Mouse (Mus musculus): ENCODE measurements around the gene Angpt4.

Angpt4 gene

DNA sequence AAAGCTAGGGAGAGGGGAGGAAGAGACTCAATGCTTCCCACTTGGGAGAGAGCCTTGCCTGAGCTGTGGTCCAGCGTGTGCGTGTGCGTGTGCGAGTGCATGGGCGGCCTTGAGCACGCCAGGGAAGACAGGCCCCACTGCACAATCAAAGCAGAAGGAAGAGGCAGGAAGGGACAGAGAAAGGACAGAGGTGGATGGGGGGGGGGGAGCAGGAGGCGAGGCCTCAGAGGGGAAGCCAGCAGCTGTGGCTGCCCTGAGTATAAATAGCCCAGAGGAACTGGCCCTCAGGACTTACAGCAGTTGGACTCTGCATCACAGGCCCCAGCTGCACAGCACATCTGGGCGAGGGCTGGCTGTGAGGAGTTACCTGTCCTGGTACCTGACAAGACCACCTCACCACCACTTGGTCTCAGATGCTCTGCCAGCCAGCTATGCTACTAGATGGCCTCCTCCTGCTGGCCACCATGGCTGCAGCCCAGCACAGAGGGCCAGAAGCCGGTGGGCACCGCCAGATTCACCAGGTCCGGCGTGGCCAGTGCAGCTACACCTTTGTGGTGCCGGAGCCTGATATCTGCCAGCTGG, at the start of gene Angpt4:
Gene Angpt4, plus strand, starts transcription at position 292 of the 582 bp plus-strand sequence.
- no peak for DNase-seq (ENCODE audit: low spot score)

DNA sequence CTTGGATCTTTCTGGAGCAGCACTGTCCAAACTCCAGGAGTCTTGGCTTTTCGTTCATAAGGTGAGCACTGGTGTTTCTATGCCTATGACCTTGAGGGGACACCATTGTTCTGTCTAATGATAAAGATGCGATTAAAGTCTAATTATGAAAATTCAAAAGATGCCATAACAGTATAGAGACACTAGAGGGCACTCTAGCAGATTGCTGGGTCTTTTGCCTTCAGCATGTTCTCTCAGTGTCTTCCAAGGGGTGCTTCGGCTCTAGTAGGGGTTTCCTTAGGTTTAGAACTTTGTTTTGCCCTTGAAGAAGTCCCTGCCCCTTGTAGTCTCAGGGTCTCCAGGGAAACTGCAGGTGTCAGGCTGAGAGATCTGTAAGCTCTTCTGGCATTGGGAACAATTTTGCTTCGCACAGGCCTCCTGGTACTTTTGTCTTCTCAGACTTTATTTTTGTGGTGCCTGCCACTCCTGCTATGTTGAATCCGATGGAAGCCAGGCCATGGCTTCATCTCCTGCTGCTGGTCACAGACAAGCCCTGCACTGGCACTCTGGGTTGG, 48.7 kb upstream of the Angpt4 start:
- no peak for DNase-seq (ENCODE audit: low spot score)

- DNase-seq (ENCODE audit: low spot score) = no peak
Observed at GRCm38 (mm10) chr2:151864941-151865340, 46.1 kb upstream of the Angpt4 start.

DNA sequence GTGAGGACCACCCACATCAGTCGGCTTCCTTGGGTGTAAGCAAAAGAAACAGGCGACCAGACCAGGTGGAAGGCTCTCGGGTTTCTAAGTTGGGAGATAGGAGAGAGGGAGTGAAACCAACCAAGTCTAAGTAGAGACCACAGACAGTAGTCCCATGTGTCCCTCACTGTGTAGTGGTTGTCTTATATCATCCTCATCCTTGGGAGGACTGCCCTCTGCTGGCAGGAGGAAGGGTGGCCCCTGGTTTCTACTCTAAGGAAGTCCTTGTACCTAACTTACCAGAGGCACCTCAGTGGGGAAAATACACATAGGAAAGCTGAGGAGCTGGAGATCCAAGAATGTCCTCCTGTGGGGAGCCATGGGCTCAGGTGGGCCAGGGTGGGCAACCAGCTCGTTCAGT, 44.5 kb upstream of the Angpt4 start:
- no peak for DNase-seq (ENCODE audit: low spot score)

- no peak for DNase-seq (ENCODE audit: low spot score)
Observed at GRCm38 (mm10) chr2:151868196-151868595, 42.8 kb upstream of the Angpt4 start.

DNA sequence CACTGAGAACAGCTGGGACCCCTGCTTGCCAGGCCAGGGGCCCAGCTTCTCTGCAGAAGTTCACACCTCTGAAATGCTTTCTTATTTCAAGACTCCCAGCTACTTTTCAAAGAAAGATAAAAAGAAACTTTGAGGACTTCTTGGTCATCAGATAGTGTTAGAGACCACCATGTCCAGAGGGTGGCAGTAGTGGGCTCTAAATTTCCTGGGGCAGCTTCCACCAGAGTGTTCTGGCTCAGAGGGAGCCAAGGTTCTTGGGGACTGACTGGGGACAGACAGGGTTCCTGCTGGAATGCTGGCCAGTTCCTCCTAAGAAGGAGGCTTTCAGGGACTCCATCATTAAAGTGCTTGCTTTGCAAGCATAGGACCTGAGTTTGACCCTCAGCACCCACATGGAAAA, 36.5 kb upstream of the Angpt4 start:
- DNase-seq (ENCODE audit: low spot score) = no peak

DNA sequence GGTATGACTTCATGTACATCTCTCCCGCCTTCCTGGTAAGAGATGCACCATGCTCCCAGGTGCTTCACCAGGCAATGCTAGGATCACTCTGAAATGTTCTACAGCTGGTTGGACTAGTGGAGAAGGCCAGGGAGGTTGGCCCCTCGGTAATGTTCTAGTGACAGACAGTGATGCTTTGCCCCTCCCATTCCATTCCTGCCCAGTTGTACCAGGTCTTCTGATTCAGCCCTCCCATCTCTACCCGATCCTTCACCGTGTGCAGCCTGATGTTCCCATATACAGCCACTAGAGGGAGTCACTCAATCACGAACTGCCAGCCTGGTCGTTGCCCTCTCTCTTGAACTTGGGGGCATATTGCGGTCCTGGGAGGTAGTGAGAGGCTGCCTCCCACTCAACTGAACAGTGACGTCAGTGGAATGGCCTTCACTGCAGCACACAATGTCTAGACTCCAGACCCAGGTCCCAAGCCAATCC, 35.0 kb upstream of the Angpt4 start:
- no peak for DNase-seq (ENCODE audit: low spot score)

- no peak for DNase-seq (ENCODE audit: low spot score)
Observed at GRCm38 (mm10) chr2:151878645-151879044, 32.4 kb upstream of the Angpt4 start.

DNA sequence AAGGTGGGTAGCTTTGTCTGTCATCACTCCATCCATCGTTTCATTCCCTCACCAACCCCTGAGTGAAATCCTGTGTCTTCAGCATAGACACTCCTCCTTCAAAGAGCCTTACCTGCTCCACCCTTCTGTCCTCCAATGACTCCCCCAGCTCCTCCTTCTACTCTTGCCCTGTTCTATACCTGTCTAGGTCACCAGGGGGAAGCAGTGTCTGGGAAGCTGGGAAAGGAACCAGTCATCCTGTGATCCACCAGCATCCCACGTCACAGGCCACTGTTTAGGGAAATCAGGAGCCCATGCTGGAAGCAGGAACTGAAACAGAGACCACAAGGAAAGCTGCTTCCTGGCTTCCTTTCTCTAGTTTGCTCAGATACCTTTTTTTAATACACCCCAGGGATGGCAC, 31.2 kb upstream of the Angpt4 start:
- no peak for DNase-seq (ENCODE audit: low spot score)

DNA sequence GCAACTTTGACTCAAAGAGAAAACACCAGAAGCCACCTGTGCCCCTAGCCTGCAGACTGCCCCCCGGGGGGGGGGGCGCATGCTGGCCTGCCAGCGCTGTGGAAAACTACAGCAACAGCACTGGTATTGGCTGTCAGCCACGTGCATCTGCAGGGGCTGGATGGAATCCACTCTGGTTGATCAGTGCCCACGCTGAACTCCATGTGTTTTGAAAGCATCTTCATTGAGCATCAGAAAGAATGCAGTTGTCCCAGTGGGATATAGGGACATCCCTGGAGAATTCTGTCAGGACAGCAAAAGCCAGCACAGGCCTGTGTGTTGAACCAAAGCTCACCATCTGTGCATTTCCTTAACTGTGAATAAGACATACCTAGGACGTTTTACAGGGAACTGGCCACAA, 20.0 kb upstream of the Angpt4 start:
- DNase-seq (ENCODE audit: low spot score) = no peak

DNA sequence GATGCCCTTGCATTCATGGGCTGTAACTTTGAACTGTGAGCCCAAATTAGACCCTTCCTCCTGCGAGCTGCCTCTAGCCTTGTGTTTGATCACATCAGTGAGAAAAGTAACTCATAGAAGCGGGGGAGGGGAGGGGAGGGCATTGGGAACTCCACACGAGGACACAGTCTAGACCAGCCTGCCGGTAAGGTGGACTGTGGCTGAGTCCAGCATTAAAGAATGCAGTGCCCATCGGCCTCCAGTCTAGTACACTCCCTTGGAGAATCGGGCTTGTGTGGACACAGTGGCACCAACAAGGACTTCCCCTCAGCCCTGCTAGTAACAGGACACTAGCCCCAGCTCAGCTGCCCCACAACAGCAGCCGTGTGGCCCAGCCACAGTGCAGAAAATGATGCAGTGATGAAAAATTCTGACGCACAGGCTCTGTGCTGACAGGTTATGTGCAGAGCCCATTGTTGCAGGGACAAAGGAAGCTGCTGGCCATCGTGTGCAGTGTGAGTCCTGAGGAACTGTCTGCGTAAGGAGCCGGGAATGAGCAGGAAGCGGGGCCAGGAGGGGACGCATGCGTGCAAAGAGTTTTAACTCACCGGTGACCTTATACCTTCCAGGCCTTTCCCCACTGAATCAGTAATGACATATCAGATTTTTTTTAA, 17.8 kb upstream of the Angpt4 start:
- no peak for DNase-seq (ENCODE audit: low spot score)

DNA sequence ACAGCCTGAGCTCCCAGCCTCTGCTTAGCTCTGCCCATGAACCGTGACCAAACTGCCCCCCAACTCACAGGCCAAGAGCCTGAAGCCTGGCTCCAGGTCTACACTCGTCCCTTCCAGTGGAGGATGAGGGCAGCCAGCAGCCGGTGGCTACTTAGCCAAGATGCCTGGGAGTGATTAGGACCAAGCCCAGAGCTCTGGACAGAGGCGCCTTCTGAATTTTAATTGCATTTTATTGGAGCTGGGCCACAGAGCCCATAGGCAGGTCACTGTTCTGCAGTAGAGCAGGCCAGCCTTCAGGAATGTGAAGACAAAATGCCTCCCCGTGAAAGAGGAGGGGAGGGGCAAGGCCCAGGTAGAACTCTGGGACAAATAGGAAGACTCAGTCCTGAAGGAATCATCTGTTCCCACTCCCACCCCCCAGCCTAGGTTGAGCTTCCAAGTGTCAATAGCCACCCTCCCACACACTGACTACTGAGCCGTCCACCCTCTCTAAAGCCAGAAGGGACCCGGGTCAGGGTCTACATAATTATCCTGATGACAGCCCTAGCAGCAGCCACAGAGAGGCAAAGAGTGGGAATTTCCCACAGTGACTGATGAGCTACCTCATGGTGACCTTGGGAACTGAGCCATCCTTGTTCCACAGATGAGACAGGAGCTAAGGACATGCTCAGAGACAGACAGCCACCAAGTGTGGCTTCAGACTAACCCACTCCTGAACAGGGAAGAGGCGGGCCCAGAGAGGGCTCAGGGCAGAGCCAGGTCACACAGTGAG, 16.6 kb upstream of the Angpt4 start:
- DNase-seq (ENCODE audit: low spot score) = no peak

DNA sequence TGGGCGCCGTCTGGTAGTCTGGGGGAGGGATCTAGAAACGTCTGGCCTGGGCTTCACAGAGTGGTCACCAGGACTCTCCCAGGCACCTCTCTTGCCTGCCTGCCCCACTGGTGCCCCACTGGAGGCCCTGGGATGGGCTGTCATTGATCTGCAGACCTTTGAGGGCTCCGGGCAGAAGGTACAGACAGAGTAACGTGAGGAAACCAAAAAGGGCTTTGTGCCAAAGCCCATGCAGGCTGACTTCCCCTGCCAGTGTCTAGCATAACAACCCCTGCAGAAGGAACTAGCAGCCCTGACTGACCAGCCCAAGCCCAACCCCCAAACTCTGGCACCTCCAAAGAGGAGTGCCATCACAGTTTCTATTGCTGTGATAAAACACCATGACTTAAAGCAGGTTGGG, 15.1 kb upstream of the Angpt4 start:
- no peak for DNase-seq (ENCODE audit: low spot score)

GRCm38 (mm10) chr2:151898106-151898505, 12.9 kb upstream of the Angpt4 start:
- no peak for DNase-seq (ENCODE audit: low spot score)

DNA sequence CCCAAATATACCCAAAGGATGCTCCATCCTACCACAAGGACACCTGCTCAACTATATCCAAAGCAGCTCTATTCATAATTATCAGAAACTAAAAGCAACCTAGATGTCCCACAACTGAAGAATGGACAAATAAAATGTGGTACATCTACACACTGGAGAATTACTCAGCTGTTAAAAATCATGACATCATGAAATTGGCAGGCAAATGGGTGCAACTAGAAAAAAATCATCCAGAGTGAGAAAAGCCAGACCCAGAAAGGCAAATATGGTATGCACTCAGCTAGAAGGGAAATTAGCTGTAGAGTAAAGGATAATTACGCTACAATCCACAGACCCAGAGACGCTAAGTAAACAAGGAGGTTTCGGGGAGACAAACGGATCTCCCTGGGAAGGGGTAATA, 10.2 kb upstream of the Angpt4 start:
- DNase-seq (ENCODE audit: low spot score) = no peak

DNA sequence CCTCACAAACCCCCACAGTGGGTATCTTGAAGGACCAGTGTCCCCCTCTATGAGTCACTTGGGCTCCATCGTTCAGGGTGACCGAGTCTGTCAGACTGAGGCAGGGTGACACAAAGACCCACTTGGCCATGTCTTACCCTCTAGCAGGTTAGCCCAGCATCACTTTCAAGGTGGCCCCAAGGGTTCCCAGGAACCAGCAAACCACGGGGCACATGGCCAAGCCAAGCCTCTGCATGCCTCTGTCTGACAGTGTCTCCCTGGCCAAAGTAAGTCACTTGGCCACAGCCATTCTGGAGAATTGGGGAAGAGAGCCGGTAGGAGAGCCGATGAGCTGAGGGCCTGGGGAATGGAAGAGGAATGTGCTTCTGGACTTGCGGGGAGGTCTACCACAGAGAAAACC, 7.7 kb upstream of the Angpt4 start:
- DNase-seq (ENCODE audit: low spot score) = no peak

- no peak for DNase-seq (ENCODE audit: low spot score)
Observed at GRCm38 (mm10) chr2:151903933-151904332, 7.1 kb upstream of the Angpt4 start.

- DNase-seq (ENCODE audit: low spot score) = no peak
Observed at GRCm38 (mm10) chr2:151904636-151905035, 6.4 kb upstream of the Angpt4 start.

- DNase-seq (ENCODE audit: low spot score) = no peak
Observed at GRCm38 (mm10) chr2:151907020-151907419, 4.0 kb upstream of the Angpt4 start.

- no peak for DNase-seq (ENCODE audit: low spot score)
Observed at GRCm38 (mm10) chr2:151909386-151909785, 1.6 kb upstream of the Angpt4 start.

DNA sequence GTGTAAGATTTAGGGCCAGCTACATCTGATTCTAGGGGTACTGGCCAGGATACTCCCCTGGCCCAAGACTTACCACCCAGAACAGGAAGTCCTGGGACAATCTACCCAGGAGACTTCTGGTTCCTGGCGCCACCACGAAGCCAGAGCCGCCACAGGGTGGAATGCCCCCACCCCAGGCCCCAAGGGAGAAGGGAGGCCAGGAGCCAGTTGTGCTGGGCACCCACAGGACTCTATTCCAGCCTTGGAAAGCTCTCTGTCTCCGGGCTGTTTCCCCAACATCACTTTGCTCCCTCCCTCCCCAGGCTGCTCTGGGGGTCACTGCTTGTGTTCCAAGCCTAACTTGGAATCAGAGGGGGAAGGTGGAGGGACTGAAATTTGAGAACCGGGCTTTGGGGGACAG, 512 bp upstream of the Angpt4 start:
- no peak for DNase-seq (ENCODE audit: low spot score)

DNA sequence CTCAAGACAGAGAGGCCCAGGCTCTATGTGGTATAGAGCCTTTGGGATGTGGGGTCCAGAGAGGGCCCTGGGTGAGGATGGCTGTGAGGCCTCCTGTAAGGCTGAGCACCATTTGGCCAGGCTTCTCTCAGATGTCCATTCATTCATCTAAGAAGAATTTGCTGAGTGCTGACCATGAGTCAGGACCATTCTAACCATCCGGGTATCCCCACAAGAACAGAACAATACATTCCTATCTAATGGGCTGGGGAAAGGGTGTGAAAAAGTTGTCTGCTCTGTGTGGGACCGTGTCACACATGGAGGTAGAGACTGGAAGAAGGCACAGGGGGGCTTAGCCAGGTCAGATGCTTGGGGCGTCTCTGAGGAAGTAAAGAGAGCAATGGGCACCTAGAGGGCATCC, 741 bp downstream of the Angpt4 start:
- no peak for DNase-seq (ENCODE audit: low spot score)

- no peak for DNase-seq (ENCODE audit: low spot score)
Observed at GRCm38 (mm10) chr2:151914120-151914519, 3.1 kb downstream of the Angpt4 start.

Measured in urinary bladder, postnatal 10 days (tissue).